Mouse (Mus musculus) adrenal gland, adult 8-10 months (tissue): ENCODE data around the gene Alx3. TPM values are rescaled to one million over a fixed set of nuclear protein-coding genes. Genes with fewer than 3 reads are reported as not detected.

Experiments used
- DNase-seq: peaks from one replicate; pipeline ENCODE4 v3.0.0; 2022
- total RNA-seq, 4 experiments: library from RNA; stranded (reverse); gene quantifications; 2 replicates each; pipeline ENCODE4 v1.2.4; 2022

Alx3 gene
- total RNA-seq, 4 experiments from 2014 or later: not detected

DNA sequence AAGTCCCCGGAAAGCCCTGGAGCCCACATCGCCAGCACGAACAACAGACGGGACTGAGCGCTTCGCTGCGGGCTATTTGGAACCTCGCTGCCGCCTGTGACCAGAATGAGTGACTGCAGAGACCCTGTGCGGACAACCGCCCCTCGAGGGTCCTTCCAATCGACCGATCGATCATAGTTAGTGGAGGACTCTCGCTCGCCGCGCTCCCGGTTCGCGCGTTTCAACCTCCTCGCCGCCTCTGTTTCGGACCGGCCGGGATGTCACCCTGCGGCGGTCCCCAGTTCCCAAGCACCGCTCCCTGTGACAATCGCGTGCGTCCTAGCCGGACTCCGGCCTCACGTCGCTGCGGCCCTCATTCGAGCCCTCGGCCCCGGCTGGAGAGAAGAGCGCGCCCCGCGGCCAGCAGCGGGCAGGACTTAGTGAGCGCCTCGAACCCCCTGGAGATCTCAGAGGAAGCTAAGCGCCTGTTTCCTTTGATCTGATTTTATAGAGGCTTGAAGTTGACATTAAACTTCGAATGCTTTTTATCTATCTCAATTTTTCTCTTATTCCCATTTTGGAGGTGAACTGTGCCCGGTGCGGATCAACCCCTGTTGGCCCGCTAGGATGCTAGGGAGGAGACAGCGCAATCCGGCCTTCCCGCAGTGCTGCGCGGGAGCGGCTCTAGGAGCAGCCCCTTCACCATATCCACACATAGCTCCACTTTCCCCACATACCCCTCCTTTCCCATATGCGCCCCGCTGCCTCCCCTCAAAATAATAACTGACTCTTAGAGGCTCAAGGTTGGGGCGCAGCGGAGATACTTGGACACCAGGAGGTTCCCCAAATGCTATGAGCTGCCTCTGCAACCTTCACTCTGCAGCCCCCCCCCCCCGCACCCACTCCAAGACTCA lies 11.7 kb upstream of the Alx3 start:
- no peak for DNase-seq

DNA sequence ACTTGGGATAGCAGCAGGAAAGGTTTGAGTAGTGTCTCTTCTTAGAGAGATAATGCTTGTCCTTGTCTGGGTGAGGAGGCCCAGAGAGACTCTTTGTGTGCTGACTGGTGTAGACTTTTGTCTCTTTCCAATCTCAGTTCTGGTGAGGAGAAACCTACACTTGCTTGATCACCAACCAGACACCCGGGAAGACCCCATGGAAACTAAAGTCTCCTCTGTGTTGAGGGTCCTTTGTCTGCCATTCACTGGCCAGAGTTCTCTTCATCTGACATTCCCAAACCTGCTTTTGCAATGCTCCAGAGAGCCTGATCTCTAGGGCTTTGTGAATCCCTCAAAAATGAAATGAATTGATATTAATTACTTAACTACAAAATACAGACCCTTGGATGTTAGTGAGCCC lies 10.9 kb upstream of the Alx3 start:
- no peak for DNase-seq

DNA sequence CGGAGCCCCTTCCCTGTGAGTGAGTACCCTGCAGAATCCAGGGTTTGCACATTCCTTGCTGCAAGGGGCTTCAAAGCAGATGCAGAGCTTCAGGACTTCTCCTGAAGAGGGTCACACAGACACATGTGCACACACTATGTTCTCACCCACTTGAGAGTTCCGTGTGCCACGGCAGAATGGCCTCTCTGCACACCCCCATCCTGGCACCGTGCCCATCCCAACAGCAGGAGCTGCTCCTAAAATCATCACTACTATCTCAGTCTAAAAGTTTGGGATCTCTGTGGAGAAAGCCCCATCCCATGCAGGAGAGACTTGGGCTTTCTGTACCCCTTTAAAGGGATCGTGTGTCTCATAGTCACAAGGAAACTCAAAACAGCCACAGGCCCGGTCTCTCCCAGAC lies 8.3 kb upstream of the Alx3 start:
- DNase-seq: no peak

DNA sequence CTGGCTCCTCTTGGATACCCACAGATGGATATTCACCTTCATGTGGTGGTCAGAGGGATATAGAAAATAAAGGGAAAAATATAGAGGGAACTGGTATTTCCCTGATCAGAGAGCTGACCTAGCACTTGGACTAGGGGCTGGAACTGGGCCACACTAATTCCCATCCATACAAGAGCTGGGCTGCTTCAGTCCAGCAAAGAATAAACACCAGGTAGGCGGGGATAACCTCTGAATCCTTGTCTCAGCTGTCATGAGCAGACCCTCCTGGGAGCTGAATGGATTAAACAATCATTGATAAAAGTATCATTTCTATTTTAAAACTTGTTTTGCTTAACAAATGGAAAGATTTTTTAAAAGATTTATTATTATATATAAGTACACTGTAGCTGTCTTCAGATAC lies 3.2 kb upstream of the Alx3 start:
- DNase-seq: no peak

DNA sequence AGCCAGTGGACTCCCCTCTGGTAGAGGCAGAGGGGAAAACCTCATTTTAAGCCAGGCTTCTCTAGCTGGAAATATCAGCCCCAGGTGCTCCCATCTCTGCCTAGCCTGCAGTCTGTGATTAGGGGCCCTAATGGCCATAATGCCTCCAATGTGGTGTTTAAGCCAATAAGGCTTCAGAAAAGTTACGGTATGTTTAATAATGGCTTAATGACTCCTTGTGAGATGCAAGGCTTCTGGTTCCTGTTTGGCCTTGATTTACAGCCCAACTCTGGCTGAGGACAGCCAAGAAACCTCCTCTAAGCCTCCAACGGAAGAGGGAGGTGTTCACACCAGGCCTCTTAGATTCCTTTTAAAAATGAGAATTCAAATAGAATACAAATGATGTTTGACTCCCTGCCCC lies 1.2 kb upstream of the Alx3 start:
- DNase-seq: no peak

DNA sequence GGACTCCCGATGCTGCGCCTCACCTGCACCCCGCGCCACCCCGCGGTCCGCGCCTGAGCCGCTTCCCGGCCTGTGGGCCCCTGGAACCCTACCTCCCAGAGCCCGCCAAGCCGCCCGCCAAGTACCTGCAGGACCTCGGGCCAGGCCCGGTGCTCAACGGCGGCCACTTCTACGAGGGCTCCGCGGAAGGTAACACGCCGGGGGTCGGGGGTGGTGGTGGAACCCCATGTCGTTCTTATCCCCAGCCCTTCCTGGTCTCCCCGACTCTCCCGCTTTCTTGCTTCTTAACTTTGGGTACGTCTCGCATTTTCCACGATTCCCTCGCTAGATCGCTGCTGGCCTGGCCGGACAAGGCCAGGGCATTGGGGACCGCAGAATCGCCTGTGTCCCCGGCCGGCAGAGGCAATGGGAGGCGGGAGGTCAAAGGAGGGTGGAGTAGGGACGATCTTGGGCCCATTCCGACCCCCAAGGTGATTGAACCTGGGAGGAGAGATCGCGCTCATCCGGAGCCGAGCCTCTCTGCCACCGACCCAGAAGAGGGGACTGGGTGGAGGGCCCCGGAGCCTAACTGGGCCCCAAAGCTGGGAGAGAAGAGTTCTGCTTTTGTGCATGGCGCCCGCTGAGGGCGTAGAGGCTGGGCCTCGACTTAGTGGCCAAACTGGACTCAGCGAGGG lies 570 bp downstream of the Alx3 start:
- DNase-seq: no peak

DNA sequence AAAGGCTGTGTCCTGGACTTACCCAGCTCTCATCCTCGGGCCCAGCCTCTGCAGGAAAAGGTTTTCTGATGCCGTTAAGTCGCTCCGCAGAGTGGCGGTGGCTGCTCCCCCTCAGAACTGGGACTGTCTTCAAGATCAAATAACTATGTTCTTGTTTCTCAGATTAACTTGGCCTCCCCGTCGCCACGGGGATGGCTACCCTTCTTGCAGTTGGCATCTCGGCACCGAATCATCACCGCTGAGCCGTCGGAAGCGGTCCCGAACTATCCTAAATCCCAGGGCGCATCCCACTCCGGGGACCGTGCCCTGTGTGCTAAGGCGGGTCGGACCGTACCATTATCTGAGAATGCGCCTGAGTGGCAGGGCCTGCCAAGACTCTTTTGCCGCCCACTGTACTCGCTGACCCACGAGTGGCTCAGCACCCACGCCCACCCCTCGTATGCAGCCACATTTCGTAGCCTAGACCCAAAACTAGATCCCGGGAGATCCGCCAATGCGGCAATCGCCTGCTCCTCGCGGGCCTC lies 1.2 kb downstream of the Alx3 start:
- DNase-seq: no peak

DNA sequence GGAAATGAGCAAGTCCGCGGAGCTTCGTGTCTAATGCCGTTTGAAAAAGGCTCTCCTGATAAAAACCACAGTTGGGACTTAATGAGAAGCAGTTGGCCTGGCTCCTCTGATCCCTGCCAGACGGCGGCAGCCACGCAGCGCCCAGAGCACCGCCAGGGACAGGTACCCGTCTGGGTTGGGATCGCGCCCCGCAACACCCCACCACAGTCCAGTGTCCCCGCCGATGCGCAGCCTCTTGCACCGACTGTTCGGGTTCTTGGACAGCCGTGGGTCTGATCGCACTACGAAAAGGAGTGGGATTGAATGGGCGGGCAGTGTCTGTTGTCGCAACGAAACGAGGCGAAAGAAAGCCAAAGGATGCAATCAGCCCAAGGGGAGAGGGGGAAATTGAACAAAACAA lies 1.7 kb downstream of the Alx3 start:
- DNase-seq: no peak

DNA sequence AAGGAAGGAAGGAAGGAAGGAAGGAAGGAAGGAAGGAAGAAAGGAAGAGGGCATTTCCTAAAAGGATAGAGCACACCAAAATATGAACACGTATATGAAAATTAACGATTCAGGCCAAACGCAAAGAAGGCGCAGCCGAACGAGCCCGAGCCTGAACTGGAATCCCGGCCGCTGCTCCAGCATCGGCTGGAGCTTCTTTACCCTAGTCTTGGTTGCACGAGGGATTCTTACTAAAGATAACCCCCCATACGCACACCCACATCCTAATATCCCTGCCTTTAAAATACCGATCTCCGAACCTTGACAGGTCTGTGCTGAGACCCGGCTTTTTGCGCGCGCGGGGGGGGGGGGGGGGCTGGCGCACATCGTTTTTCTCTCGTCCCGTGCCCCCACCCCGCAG lies 2.3 kb downstream of the Alx3 start:
- no peak for DNase-seq

DNA sequence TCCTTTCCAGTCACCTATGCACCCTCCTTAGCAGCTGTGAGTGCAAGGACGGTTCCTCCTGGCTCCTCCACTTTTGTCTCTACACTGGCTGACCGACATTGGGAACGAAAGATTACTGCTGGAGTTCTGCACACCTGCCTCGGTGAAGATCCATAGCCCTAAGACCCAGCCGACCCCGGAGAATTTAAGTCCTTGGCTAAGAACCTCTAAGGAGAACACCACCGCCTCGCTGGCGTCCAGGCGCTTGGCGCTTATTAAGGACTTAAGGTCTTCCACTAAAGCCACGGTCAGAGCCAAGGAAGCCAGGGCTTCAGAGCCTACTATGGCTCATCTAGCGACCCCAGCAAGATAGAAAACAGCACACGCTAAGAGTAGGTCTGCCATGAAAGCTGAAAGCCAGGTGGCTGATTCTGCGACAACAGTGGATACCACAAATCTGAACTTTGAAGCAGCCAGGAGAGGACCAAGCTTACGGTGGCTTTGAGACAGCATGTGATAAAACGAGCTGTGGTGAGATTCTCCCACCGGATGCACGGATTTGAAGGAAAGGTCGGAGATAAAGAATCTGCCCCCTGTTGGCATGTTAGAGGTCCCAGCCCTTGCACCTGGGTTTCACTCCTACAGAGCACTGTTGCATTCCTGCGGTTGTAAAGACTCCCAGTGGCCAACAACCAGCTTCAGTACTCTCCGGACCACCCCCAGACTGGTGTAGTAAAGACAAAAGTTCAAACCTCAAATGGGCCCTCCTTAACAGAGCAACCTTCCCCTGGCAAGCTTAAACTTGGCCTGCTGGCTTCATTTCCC lies 3.0 kb downstream of the Alx3 start:
- DNase-seq: no peak

DNA sequence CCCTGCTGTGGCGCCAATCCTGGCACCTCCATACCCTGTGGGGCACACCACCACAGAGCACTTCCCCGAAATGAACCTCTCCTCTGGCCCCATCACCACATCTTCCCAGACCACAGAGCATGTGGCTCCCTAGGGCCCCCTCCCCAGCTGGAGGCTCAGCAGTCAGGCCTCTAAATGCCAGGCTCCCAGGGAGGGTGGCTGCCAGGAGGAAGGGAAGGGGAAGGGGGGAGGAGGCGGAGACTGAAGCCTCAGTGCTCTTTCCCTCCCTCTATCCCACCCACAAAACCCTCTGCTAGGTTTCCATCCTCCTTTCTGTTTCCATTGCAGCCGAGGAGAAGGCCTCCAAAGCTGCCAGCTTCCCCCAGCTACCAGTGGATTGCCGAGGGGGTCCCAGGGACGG lies 5.3 kb downstream of the Alx3 start:
- no peak for DNase-seq

DNA sequence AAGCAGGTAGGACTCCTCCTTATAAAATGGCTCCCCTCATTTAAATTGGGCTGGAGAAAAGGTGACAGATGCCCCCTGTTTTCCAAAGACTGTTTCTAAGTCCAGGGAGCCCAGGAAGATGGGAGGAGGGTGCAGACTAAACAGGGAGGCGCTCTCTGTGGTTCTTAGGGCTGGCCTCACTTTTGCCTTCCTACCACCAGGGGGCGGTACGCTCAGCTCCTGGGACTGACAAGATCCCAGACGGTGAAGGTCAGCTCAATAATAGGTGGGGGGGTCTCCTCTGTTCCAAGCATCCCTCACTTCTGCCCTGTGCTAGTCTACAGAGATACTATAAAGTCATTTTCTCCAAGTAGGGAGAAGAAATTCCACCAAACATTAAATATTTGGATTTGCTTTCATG lies 10.5 kb downstream of the Alx3 start:
- no peak for DNase-seq

DNA sequence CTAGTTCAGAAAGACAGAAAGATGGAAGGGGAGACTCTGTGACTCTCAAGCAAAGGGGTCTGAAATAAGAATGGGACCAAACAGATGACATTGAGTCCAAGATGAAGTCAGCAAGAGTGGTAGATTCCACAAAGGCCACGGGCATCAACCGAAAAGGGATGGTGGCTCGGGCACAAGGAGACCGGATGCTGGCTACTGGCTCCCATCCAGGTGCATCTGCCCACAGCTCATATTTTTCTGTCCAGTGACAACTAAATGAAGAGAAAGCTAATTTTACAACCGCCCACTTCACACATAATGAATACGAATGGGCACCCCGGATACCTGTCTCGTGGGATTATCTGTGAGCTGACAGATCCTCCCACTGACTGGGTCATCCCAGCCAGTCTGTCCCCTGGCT lies 12.4 kb downstream of the Alx3 start:
- DNase-seq: no peak

DNA sequence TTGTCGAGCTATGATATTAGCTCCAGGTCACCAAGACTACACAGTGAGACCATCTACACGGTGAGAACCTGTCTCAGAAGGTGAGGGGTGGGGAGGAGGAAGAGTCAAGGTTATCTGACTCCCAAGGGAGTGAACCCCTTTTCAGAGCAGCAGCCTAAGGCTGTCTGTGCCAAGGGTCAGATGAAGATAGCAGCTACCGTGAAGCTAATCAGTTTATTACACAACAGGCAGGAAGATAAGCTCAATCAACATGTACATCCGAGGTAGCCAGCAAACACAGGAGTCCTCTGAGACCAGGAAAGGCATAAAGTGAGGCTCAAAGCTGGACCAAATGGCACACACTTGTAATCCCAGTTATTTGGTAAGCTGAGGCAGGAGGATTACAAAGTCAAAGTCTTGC lies 14.0 kb downstream of the Alx3 start:
- no peak for DNase-seq

DNA sequence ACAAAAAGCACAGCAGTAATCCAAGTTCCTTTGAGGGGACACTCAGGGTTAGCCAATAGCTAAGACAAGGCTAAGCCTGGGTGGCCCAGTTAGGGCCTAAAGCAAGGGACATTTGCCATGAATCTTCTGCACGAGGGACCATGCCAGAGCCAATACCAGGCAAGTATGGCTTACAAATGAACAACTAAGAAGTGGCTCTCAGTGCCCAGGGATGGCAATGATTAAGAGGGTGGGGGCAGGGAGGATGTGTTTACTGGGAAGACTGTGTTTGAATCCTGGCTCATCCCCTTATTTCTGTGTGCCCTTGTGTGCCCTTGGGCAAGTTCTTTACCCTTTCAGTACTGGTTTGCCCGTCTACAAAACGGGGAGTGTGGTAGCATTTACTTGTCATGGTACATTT lies 14.5 kb downstream of the Alx3 start:
- no peak for DNase-seq

DNA sequence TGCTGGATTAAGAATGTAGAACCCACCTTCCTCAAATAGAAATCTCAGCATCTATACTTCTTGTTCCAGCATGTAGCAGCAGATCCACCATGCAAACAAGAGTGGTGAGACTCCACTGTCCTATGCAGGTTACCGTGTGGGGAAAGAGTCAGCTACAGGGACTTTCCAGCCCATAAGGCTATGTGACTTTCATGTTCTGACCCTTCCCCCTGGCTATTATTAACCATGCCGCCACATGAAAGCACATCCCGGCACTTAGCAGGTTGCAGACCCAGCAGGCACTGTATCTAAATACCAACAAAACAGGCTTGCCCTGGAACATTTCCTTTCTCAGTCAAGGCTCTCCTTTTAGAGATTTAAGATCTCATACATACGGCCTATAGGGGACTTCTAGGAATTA lies 16.6 kb downstream of the Alx3 start:
- DNase-seq: no peak

DNA sequence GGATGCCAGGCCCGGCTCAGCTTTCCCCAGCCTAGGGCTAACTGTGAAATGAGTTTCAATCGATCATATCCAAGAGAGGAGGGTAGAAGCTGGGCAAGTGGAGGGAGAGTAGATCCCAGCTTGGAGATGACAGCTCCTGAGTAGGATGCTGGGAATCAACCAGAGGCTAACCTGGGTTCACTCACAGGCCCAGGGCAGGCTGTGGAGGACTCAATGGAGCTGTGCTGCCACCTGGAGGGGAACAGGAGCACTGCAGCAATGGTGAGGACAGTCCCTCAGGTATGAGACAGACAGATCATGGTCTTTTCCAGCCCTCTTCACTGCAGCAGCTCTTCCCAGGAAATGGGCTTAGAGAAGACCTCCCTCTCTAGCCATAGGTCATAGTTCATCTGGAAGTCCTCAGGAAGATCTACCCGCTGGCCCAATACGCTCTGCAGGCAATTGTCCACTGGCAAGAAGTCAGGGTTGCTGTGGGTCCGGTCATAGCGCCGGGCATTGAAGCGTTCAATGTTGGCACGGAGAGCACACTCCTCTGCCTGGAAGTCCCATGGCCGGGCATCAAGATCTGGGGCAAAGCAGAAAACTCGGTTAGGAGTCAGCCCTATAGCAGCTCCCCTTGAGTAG lies 18.2 kb downstream of the Alx3 start:
- peak; percentile 17 for DNase-seq

DNA sequence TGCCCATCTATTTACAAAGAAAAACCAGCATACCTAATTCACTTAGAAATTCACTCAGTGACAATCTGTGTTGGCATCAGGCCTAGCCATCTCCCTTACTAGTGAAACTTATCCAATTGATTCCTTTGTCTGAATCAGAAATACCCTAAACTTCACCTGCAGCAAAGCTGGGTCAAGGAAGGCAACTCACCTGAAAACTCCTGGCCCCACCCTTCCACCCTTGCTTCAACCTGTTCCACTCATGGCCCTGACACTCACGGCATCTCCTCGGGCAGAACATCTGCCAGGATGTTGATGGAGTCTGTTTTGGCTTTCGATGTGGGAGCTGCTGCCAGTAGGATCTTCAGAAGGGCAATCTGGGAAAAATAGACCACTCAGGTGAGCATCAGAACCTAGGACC lies 23.0 kb downstream of the Alx3 start:
- no peak for DNase-seq

DNA sequence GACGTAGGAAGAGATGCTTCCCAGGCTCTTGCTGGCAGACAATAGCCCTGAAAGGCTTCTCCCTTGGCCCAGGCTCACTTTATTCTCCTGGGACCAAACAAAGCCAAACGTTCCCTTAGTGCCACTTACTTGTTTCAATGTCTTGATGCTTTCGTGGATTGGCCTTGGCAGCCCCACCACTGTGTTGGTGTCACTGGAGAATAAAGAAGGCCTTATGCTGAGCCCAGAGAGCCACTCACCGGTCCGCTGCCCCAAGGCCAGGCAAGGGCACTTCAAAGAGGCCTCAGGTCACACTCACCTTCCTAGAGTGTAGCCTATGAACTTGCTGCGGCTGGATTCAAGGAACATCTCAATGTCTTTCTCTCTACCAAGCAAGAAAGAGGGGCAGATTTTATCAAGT lies 25.1 kb downstream of the Alx3 start:
- DNase-seq: no peak

DNA sequence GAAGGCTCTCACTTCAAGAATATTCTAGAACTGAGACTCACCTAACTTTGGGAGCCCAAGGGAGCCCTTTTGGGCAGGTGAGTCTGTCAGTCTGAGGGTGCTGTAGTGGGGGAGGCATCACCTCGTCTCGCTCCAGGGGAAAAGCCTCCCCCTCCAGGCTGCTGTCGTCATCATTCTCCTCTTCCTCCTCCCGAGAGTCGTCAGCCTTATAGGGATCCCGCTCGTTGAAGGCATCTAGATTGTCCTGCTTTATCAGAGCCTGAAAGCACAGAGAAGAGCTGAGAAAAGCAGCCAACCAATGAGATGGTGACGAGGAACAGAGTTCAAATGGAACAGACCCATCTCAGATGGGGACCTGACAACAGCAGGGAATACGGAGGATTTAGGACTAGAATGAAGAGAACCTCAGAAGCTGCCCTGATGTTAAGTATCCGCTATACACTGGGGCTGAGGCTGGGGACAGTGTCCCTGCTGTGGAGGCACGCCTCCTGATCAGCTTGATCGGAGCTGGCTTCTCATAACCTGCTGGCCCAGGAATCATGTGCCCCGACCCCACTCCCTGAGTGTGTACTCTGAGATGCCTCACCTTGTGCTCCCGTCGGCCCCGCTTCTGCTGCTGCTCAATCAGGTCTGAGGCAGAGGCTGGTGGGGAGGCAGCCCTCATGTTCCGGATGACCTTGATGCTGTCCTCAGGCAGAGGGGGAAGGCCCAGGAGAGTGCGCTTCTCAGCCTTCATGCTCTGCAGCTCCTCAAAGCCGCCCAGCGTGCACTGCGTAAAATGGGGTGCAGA lies 26.6 kb downstream of the Alx3 start:
- DNase-seq: no peak

DNA sequence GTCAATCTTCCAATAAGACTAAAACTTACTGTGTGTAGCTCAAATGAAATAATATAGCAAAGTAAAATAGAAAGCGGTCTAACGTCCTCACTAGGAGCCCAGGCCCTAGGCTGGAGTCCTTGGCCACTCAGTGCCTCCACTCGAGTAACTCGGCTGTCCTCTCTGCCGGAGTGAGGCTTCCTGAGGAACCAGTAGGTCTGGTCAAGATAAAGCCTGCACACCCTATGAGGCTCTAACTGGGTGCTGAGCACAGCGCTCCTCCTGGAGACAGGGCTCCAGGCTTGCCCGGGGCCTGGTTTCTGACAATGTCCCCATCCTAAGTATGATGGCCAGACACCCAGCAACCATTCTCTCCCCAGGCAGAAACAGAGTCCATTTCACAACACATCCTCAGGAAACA lies 27.7 kb downstream of the Alx3 start:
- no peak for DNase-seq

DNA sequence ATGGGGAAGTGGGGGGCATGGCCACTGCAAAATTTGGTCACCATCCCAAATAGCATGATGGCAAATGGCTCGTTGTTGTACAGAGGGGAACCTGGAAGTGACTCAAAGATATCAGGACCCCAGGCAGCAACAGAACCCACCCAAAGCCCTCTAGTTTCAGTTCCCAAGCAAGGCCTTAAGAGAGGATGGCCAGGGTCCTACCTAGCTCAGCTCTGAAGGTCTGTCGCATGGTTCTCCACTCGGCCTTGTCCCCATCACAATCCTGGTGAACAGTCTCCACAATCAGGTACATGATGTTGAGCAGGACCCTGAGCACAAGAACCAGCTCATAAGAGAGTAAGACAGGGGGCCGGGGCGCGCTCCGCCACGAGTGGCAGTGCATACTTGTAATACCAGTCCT lies 29.6 kb downstream of the Alx3 start:
- DNase-seq: no peak
